Mouse (Mus musculus) kidney, adult 2 months (tissue): ENCODE results near the gene Dhrs7c.

Experiments
- CTCF ChIP-seq: fragments of 200-500 bp; conservative IDR thresholded peaks from 2 replicates; pipeline ENCODE4 v1.5.1; 2011; ENCODE audit warnings: low read depth, mild to moderate bottlenecking, control low read depth, low read length, moderate library complexity, mixed read lengths; ENCODE audit not compliant: insufficient read depth, insufficient read length
- POLR2A ChIP-seq: fragments of 200-500 bp; IDR thresholded peaks from one replicate; pipeline ENCODE4 v1.6.1; 2011; ENCODE audit warnings: low read depth, low read length, control low read depth

- TF ChIP-seq CTCF = no peak
- TF ChIP-seq POLR2A = no peak
Observed at GRCm38 (mm10) chr11:67821560-67821959, 23.6 kb downstream of the Dhrs7c start.
